Mouse (Mus musculus) E14TG2a.4 (cell line): Measurements from ENCODE around the gene Midn.

Source experiments
- CTCF ChIP-seq: conservative IDR thresholded peaks from 2 replicates; pipeline ENCODE4 v1.5.1; 2014; ENCODE audit warnings: low read length
- NANOG ChIP-seq: IDR thresholded peaks from 2 replicates; pipeline ENCODE4 v1.6.1; 2014; ENCODE audit warnings: borderline replicate concordance, low read length, mixed read lengths
- POU5F1 ChIP-seq: IDR thresholded peaks from 2 replicates; pipeline ENCODE4 v1.6.1; 2014; ENCODE audit warnings: low read length, borderline replicate concordance

DNA sequence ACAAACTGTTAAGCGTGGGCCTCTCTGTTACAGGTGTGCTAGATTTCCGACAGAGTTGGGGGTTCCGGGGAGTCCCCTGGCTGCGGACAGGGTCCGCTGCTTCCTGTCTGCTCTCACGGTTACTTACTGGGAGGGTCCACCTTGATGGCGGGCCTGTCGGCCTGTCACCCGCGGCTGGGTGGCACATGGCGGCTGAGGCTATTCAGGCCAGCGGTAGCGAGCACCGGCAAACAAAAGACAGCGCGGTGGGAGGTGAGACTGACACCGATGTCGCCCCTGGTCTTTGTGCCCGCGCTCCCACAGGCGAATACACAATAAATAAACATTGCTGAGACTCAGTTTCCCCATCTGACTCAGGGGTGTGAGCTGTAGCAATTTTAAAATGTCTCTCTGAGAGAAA, 41.9 kb downstream of the Midn start:
- TF ChIP-seq CTCF (no peak), POU5F1 (no peak), NANOG (no peak)
